Mouse (Mus musculus) thymus, postnatal 25 days (tissue): ENCODE data around the gene Pcdh15.

Experiments
- DNase-seq: peaks from one replicate; pipeline ENCODE4 v3.0.0; 2022

The Pcdh15 gene

DNA sequence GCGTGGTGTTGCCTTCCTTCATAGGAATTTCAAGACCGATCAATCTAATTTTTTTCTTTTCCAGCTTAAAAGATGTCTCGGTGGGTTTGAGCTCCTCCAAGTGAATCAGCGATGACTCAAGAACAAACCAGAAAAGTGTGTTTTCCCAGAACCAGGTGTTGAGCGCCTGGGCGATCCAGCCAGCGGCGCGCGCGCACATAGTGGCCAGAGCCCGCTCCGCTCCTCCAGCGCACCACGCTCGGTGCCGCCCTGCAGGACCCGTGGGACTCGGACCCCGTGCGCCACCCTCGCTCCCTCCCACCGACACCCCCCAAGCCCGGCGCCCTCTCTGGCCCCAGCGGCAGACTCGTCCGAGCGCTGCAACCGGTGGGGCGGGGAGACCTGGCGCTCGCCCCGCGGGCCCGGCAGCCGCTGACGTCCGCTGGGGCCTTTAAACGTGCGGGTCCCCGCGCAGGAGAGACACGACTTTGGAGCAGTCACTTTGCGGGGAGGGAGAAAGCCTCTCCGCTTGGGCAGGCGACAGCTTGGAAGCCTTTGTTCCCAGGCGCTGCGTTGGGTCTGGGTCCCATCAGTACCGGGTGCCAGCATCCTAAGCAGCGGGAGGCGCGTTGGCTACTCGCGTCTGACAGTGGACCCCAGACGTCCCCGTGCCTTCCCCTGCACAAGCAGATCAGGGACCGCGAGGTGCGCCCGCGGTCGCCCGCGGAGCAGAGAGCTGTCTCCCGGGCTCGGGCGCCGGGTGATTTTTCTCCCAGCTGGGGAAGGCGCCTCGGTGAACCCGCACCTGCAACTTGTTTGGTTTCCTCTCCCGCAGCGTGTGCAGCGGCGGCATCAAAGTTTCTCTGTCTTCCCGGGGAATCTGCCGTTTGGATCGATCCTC is at the start of gene Pcdh15:
Gene Pcdh15, plus strand, starts transcription at position 377 of the 880 bp plus-strand sequence.
- no peak for DNase-seq

DNA sequence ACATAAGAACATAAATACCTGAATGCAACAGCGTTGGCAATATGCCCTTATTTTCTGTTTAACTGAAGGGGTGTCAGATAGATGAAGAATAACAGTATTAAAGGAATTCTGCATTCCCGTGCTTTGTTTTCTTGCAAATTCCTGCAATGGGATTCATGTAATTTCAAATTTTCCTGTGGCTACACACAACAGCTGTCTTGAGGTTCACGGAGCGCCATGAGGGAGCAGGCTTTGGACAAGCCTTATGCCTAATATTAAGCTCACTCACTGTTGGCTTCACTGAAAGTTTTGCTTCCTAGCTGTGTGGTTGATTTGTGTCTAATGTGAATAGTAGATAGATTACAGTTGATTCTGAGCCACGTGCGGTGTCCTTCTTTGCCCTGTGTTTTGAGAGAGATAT is 47.1 kb upstream of the Pcdh15 start:
- no peak for DNase-seq

DNA sequence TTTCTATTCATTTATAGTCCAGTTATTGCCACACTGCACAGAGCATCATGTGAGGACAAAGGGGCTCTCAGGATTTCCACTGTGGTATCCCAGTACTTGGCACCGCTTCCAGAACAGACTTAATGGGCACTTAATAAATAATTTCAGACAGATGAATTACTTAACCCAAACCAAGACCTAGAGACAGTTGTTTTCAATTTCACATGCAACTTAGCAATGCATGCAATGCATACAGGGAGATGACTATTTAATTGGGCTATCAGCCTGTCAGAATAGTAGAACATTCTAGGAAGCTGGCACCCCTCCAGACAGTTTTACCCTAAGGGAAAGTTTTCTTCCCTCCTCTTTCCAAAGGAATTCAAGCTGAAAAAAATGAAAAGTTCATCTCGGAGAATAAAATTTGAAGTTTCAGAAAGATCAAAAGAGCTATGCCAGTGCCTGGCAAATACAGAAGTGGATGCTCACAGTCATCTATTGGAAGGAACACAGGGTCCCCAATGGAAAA is 39.4 kb upstream of the Pcdh15 start:
- no peak for DNase-seq

DNA sequence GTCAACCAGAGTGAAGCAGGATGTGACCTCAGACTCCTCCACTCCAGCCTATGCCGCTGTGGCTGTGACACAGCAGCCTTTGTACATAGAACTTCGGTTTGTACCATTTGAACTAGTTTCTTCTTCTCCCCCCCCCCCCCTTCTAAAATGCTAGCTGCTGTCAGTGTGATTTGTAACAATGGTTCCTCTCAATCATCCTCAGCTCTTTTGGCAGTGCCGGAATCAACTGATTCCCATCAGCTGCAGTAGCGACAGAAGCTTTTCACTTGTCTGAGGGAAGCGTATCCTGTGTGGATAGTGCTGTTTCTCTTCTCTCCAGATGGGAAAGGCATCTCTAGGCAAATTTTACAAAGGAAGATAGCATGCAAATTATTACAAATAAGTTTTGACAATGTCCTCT is 12.4 kb upstream of the Pcdh15 start:
- no peak for DNase-seq

DNA sequence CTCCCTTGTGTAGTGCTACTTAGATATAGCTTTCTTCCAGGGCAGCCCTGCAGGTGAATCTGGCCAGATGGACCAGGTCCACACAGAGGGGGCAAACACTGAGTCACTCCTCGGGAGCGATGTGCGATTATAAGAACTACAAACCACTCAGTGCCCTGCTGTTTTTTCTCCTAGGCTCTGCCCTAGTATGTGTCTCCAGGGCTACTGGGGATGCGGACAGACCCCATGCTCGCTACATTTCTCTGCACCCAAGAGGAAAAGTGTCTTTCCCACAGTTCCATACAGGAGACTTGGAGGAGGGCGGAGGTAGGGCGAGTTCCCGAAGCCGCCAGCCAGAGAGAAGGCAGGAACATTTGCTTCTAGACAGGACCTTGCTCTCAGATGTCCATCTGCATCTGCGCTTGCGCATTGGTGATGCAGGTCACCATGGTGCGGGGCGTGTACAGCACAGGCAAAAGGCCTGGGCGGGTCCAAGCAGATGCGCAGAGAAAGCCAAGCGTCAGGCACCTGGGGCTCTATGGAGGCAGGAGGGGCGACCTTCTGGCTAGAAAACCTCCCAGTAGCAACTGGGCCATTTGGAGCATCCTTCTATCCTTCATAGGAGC is 2.5 kb upstream of the Pcdh15 start:
- no peak for DNase-seq

DNA sequence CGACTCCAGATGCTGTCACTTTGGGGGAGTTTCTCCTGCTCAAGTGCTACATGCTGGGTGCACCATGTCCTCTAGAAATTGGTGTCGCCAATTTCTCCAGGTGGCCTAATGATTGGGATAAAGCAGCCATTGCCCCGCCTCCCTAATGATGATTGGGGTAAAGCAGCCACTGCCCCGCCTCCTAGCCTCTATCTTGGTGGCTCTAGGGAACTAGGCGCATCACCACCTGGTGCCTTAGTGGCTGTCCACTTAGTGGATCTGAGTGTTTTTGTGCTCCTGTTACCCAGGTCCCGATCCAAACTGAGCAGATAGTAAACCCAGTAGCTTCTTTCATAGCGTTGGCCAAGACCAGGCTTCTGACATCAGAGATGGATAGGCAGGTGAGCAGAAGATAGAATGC is 2.0 kb upstream of the Pcdh15 start:
- DNase-seq = no peak

DNA sequence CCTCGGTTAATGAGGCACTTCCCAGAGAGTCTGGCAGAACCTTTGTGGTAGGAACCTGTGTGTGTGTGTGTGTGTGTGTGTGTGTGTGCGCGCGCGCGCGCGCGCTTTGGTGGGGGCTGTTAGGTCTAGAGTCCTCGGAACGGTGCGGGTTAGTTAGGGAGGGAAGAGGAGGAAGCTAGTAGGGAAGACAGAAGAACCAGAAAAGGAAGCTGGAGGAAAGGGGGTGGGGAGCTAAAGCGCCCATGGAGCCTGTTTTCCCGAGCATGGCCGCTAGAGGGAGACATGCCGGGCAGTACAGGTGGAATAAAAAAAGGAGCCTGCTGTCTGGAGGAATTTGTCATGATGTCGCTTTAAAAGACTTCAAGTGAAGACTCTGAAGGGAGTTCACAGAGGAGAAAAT is 1.2 kb upstream of the Pcdh15 start:
- DNase-seq = peak; percentile 12

DNA sequence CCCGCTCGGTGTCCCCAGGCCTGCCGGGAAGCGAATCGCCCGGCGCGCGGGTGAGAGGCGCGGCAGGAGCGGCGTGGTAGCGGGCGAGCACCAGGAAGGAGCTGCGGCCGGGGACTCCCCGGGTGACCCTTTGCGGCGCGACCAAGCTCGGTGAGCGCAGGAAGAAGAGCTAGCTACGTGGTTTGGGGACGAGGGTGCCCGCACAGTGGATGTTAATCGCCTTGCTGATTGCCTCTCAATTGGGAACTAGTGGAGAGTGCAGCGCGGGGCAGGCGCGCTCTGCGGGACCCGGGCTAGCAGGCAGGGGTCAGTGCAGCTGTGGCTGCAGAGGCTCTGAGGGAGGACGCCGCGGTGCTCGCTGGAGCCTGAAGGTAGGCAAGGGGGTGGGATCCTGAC is 702 bp downstream of the Pcdh15 start:
- no peak for DNase-seq

DNA sequence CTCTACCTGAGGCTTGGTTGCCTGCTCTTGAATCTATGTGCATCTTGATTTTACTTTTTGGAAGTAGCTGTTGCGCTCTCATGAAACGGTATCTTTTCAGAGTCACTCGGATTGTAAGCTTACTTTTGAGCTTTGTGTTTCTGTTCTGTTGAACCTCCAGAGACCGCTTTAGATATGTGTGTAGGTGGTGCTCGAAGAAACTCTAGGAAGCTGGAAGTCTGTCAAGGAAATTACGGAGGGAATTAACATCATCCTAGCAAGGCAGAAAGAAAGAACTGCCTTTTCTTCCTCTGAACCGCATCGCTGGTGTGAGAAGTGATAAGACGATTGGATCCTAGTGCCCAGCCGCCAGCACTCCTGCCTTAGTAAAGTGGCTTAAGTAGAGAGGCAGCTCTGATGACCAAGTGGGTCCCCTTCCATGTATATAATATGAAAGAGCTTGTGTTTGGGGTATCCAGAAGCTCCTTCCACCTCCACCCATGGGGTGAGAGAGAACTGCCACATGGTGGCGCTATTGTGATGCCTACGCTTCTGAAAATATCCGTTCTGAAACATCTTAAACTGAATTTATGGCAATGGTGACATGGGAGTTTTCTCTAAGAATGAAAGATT is 4.3 kb downstream of the Pcdh15 start:
- no peak for DNase-seq

DNA sequence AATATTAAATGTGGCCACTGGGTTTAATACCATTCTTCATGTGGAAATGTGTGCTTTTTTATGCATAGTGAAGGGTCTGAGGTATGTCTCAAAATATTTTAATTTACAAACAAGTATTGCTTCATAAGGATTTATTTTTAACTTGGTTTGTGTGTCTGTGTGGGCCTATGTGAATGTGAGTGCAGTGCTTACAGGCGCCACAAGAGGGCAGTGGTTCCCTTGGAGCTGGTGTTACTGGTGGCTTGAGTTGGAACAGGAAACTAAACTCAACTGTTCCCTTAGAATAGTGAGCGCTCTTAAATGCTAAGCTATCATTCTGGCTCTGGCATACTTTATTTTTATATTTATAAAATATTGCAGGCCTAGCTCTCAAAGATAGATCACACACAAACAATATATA is 6.8 kb downstream of the Pcdh15 start:
- DNase-seq = no peak

DNA sequence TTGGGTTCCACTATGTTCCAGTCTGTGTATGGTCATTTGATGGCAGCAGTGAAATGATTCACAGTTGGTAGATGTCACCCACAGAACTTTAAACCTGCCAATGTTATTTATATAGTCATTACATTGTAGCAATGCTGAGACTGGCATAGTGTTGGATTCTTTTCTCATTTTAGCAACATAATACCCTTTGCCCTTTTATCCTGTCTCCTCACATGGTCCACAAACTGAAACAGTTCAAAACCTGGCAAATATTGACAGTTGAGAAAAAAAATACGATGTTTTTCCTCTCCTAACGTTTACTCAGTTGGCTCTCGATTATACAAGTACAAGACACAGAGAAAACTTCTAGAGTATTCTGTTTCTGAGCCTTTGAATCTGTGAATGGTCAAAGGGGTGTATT is 38.8 kb downstream of the Pcdh15 start:
- DNase-seq = no peak

DNA sequence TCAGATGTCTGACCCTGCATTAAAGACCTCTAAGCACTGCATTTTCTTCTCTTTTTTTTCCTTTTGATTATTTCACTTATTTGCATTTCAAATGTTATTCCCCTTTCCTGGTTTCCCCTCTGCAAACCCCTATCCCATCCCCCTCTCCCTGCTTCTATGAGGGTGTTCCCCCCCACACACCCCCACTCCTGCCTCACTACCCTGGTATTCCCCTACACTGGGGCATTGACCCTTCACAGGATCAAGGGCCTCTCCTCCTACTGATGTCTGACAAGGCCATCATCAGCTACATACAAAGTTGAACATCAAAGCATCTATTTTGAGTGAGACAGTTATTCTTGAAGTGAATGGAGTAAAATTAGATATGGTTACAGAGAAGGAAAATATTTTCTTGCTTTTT is 48.4 kb downstream of the Pcdh15 start:
- DNase-seq = no peak

DNA sequence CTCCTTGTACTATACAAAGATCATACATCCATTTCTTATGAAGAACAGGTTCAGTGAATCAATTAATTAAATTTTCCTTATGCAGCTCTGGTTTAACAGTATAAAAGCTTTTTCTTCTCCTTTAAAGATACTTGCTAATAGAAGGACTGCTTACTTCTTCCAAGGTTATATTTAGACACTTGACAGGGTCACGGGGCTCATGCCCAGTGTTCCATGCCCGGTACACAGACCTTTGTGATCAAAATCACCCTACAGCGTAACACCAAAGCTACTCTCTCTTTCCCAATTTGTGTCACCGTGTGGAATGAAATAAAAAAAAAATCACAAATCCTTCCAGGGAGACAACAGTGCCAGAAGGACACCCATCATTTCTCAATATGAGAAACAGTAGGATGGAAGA is 48.8 kb downstream of the Pcdh15 start:
- no peak for DNase-seq

DNA sequence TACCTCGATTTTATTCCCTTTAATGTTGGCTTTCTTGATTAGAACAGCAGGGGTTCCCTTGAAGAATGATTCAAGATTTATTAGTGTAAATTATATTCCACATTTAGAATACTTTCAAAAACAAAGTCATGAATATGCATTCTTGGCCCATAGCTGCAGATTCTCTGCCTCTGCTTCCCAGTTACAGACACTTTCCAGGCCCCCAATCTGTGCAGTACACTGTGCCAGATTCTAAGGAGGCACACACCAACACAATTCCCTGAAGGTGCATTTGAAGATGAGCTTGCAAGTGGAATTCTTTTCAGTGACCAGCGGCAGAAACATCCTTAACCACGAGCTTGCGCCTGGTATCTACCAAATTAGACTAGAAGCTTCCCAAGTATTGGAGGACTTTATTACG is 55.4 kb downstream of the Pcdh15 start:
- no peak for DNase-seq

DNA sequence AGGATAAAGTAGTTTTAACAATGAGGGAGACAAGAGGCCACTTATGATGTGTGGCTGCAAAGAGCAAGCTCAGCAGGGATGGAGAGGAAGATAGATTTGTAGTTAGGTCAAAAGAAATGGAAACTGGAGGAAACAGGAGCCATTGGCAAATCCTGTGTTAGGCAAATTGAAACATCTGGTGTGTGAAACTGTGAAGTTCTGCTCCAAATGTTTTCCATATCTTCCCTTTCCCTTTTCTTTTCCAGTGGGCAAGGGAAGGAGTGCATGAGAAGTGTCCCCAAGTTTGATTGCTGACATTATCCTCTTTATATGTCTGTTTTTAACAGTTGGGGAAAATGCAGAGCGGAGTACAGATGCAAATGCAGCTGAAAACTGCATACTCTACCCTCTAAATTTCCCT is 62.6 kb downstream of the Pcdh15 start:
- no peak for DNase-seq

DNA sequence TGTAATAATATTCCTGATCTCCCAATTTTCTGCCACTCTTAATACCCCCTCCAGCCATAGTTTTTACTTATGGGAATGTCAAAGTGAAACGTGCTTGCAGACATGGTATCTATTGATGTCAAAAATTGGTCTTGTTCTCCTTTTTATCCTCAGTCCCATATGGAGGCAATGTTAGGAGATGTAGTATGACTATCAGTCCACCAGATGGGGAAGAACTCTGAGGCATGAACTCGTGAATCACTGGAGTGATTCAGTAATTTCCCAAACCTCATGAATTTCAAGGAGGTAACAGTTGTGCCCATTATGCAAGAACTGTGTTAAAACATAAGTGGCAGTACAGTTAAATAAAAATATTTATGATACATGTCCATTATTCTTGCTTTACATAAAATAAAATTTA is 116.9 kb downstream of the Pcdh15 start:
- DNase-seq = no peak

DNA sequence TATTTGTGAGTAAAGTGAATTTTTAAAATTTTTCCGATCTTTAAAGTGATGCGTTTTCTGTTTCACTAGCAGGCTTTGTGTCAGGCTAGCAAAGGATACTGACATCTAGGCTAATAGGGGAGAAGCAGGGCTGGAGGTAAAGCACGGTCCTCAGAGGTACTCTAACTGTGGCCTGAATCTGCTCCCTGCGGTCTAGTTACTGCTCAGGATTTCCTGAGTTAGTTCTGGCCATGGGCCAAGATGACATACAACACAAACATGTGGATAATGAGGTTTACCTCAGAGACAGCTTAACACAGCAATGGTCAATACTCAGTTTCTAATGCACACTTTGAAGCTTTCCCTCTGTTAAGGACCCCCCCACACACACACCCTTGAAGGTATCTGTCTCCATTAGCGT is 143.2 kb downstream of the Pcdh15 start:
- no peak for DNase-seq

DNA sequence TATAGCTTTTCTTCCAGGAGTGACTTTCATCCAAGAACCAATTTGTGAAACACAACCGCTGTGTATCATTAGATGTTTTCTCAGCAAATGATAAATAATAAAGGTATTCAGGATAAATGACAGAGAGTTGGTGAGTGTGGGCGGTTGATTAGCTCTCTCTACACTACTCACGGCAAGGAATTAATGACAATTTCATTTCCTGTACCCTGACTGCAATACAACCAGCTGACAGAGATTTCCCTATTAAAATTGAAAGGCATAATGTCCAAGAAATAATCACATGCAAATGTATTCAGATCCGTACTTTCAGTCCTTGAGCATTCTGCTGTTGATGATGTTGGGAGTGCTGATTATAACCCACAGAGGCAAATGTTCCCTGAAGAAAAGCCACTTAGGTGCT is 181.3 kb downstream of the Pcdh15 start:
- DNase-seq = no peak

DNA sequence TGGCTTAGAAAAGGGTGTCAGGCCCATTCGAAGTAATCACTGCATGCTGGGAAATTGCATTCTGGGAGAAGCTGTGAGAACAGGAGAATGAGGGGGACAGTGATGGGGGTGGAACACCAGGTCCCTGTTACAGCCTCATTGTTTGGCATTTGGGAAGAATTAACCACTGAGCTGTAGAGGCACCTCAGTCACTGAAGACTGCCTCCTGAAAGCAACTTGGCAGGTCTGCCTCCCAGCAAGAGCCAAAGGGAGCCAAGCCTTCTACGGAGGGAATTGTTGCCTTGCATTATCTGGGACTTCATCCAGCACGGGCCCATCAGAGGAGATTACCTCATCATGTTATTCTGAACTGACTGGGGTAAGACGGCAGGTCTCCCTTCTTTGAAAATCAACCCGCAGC is 197.3 kb downstream of the Pcdh15 start:
- no peak for DNase-seq

DNA sequence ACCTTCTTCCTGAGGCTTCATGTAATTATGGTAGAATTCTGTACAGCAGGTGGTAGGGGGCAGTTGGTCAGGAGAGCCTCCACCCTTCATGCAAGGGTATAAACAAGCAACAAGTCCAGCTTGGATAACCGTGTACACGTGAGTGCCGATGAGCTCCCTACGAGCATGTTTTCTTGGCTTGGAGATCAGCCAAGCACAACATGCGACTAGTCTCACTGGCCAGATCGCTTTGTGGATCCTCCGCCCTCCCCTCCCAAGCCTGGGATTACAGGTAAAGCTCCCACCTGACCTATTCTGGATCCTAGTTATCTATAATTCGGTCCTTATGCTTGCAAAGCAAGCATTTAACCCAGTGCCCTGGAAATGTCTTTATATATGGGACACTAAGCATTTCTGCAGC is 202.8 kb downstream of the Pcdh15 start:
- no peak for DNase-seq

DNA sequence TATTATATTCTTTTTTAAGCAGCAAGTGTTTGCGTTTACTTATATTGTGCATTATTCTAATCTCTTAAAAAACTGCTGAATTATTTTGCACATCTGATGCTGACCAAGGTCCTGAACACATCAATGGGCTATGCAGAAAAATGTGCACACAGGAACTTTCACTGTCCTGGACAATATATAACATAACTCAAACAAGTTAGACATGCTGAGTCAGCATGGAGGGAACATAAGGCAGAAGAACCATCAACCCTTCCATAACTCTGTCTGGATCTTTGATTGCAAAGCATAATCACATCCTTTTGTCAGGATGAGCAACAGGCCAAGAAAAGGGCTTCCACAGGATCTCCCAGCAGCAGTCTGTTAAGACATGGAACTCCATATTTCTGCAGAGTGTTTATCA is 207.5 kb downstream of the Pcdh15 start:
- DNase-seq = no peak

DNA sequence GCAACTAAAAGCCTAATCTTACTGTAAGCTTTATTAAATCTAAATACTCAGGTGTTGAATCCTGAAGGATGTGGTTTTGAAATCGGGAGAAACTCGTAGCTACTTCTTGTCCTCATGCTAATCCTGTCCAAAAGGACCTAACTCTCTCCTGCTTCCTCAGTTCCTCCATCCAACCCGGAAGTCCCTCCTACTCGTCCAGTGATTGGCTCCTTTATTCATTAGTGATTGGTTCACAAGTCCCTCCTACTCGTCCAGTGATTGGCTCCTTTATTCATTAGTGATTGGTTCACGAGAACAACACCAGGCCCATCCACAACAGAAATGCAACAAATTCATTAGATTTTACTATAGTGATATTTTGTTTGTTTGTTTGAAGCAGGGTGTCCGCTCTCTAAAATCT is 227.7 kb downstream of the Pcdh15 start:
- no peak for DNase-seq

DNA sequence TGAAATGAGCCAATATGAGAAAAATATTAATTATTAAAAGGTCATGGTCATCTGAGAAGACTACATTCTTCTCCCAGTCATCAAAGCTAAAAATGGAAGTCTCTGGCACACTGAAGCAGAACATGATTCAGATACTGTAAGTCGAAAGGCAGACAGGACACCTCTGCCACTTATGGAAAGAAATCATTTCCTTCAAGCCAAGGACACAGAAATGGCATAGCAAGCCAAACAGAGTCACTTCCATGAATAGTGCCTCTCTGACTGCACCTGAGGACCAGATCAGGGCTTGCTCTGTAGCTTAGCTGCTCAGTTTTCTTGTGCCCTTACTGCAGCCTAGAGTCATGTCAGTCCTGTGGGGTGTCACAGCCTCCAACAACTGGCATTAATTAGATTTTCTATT is 234.3 kb downstream of the Pcdh15 start:
- DNase-seq = no peak

DNA sequence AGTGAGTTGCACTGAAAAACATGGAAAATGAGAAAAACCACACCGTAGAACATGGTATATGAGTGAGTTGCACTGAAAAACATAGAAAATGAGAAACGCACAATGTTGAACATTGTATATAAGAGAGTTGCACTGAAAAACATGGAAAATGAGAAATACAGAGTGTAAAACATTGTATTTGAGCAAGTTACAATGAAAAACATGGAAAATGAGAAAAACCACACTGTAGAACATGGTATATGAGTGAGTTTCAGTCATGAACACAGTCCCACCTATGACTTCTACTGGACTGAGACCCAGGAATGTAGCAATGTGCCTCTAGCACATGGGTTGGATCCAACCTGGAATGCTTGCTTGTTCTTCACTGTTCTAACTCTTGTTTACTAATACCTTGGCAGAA is 279.9 kb downstream of the Pcdh15 start:
- DNase-seq = no peak
